Mouse (Mus musculus) heart, postnatal 10 days (tissue): ENCODE results near the gene Gm4907. TPM values are rescaled to one million over a fixed set of nuclear protein-coding genes. Genes with fewer than 3 reads are reported as not detected.
"Not testable (repeated sequence)": the region's sequence is repeated elsewhere in the genome, so short reads cannot be mapped to it uniquely, and the experiment has no call there.

ENCODE experiments used
- DNase-seq, 2 experiments: peaks; one replicate each; pipeline ENCODE4 v3.0.0; 2021
- intact Hi-C: fragments of 180-260 bp; cut with DNase I; formaldehyde crosslinking; loops from one replicate; pipeline ENCODE4 v1.15.1; 2025
- total RNA-seq, 2 experiments: library from RNA; stranded (reverse); gene quantifications; 2 replicates each; pipeline ENCODE4 v1.2.3; 2021

Gene Gm4907
- not detected for total RNA-seq

DNA sequence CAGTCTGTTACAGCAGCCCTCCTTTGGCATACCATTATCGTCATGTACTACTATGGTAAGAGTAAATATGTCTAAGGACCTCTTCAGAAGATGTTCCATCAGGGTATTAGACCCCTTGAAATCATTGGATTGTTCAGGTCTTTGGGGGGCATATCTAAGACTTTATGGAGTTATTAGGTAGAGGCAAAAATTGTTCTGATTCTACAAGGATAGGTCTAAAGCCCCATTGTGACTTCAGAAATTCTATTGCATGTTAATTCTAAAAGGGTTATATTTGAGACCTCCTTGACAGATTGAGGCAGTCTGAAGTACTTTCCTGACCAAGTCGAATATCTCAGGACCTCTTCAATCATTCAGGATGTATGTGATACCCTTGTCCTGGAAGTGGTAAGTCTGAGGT, at the start of gene Gm4907:
Gene Gm4907, plus strand, starts transcription at position 301 of the 400 bp plus-strand sequence.
- intact Hi-C loops, result not testable (repeated sequence)

DNA sequence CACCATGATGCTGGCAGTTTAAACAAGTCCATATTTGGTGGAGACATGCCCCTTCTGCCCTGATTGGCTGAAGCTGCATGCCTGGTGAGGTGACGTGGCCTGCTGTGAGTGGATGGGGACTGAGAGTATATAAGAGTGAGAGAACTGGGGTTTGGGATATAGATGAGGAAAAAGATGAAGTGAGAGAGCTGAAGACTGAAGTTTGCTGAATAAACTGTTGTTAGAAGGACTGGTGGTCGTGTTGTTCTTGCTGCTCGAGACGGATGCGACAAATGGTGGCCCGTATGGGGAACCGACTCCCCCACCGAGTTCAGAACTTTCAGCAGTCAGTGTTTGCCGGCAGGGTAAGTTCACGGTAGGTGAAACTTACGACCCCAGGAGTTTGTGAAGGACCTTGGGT, 48.6 kb upstream of the Gm4907 start:
- intact Hi-C loops, result not testable (repeated sequence)

More for the DNA sequence above, at the start of gene Gm4907:
- DNase-seq, result not testable (repeated sequence)

DNA sequence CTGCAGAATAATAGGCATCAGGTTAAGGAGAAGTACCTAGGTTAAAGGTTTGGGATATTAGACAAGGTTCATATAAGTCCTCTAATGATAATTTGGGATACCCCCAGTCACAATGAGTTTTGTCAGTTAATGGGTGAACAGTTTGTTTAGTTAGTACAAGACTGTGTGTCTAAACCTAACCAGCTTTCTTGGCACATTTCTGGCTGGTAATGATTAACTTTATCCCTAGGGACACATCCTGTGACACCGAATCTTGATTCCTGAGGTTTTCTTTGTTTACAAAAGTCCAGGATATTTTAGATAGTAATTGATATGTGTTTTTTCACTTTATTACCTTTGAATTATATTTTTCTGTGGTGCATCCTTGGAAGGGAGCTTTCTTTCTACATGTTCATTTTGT, 41.4 kb upstream of the Gm4907 start:
- no peak for DNase-seq
- intact Hi-C loops, result no loop called here

More for the DNA sequence above, 48.6 kb upstream of the Gm4907 start:
- DNase-seq, result not testable (repeated sequence)

DNA sequence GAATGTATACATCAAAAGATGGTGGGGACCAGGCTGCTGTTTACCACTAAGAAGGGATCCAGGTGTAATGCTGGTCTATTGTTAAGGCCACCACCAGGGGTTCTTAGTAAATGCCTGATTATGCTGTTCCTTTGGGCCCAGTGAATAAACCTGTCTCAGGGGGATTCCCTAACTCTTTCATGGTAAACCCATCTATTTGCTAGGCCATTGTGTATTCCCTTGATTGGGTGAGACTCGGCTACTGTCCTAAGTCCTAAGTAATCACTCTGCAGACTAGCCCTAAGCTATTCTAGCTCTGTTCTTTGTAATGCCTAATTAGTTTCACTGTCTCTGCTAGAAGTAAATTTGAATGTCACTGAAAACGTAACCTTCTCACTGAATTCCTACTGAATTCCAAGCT, 71.8 kb downstream of the Gm4907 start:
- intact Hi-C loops, result no loop called here
- no peak for DNase-seq

Other genes with a start within 250 kb of the Gm4907 start
- 10 to 100 TPM; 11.6 to 11.9 TPM for gene Wdr44, start 189.5 kb upstream of the Gm4907 start, total RNA-seq
- gene Gm4985, start 76.4 kb downstream of the Gm4907 start, total RNA-seq, result not detected